In genomic region chr13:6479667-6480066, GRCm38 (mm10) we compare ENCODE assay signal across 20 mouse cellular contexts.
A peak's percentile ranks its signal among the peaks of the same experiment; 100 is the strongest.
DNase-seq lines count a peak whose midpoint lies in the region; ATAC-seq and TF ChIP-seq lines count a peak whose summit lies in the region.
"Had no signal": no experiment of that assay in that cellular context is flagged by ENCODE, and none has a peak within 500 bp of the region (broad histone marks: within the 10 kb centered on the region; RNA-seq: fewer than 3 reads in every experiment).

No protein-coding gene starts in this region.

- H3K27me3 ChIP-seq in myocyte (ENCODE audit: control insufficient read depth, insufficient read depth, insufficient read length): no peaks in the 10 kb centered on the region
- H3K27me3 ChIP-seq in heart, embryonic 12.5 days (replicated peaks): no peaks in the 10 kb centered on the region
- H3K27me3 ChIP-seq: embryonic facial prominence, embryonic 12.5 days; forebrain, embryonic 13.5 days; forebrain, embryonic 15.5 days had no signal

- no peak overlapping the region for H3K4me3 ChIP-seq in myocyte
- no peak overlapping the region for H3K4me3 ChIP-seq in heart, embryonic 12.5 days
- H3K4me3 ChIP-seq: embryonic facial prominence, embryonic 10.5 days; embryonic facial prominence, embryonic 12.5 days; forebrain, embryonic 13.5 days; forebrain, embryonic 15.5 days had no signal

- no peak overlapping the region for H3ac ChIP-seq in myocyte (ENCODE audit: control insufficient read depth, insufficient read length)

- peak; percentile 95 for ATAC-seq in granulocyte monocyte progenitor cell, adult 5-6 weeks (replicated peaks; ENCODE audit: poor library complexity, severe bottlenecking)
- ATAC-seq in megakaryocyte, adult 5-6 weeks (ENCODE audit: poor library complexity, severe bottlenecking): peak; percentile 73
- no peak for ATAC-seq in heart, embryonic 12.5 days (ENCODE audit: insufficient number of reproducible peaks, low FRiP score)
- ATAC-seq: forebrain, embryonic 13.5 days; forebrain, embryonic 15.5 days had no signal

- no peak overlapping the region for H3K27ac ChIP-seq in heart, embryonic 12.5 days (ENCODE audit: poor library complexity, severe bottlenecking)
- H3K27ac ChIP-seq: embryonic facial prominence, embryonic 10.5 days; embryonic facial prominence, embryonic 12.5 days; forebrain, embryonic 13.5 days; forebrain, embryonic 15.5 days had no signal

- H3K4me1 ChIP-seq in heart, embryonic 12.5 days (replicated peaks): no peaks in the 10 kb centered on the region
- H3K4me1 ChIP-seq: embryonic facial prominence, embryonic 10.5 days; embryonic facial prominence, embryonic 12.5 days; forebrain, embryonic 13.5 days; forebrain, embryonic 15.5 days had no signal

- H3K9me3 ChIP-seq in heart, embryonic 12.5 days (replicated peaks): no peaks in the 10 kb centered on the region
- H3K9me3 ChIP-seq: embryonic facial prominence, embryonic 10.5 days; embryonic facial prominence, embryonic 12.5 days; forebrain, embryonic 13.5 days; forebrain, embryonic 15.5 days had no signal

- H3K4me2 ChIP-seq in myocyte (ENCODE audit: low read depth): peak overlapping the region; percentile 55
- no peak overlapping the region for H3K4me2 ChIP-seq in heart, embryonic 12.5 days
- H3K4me2 ChIP-seq: embryonic facial prominence, embryonic 12.5 days; forebrain, embryonic 13.5 days; forebrain, embryonic 15.5 days had no signal

- no peaks in the 10 kb centered on the region for H3K36me3 ChIP-seq in myocyte (ENCODE audit: control insufficient read depth, insufficient read depth)
- H3K36me3 ChIP-seq in heart, embryonic 12.5 days: no peaks in the 10 kb centered on the region
- H3K36me3 ChIP-seq: embryonic facial prominence, embryonic 10.5 days; embryonic facial prominence, embryonic 12.5 days; forebrain, embryonic 15.5 days had no signal

- WGBS in heart, embryonic 12.5 days: 77% methylated on average over 6 of the region's 6 CpGs

- TF ChIP-seq POLR2A in myocyte (IDR thresholded peaks at IDR 0.05; ENCODE audit: insufficient read length, low read depth): no peak

- no peak overlapping the region for H3K9ac ChIP-seq in heart, embryonic 12.5 days
- H3K9ac ChIP-seq: embryonic facial prominence, embryonic 12.5 days; forebrain, embryonic 13.5 days; forebrain, embryonic 15.5 days had no signal

- peak; percentile 7 for DNase-seq in thymus, postnatal 0 days (ENCODE audit: low spot score)
- no peak for DNase-seq in thymus, postnatal 14 days
- DNase-seq in testis, postnatal 10 days (ENCODE audit: low spot score): no peak
- no peak for DNase-seq in gastrocnemius, adult 8-10 months (ENCODE audit: low spot score in 2 of 2)
- DNase-seq: adrenal gland, postnatal 10 days; adrenal gland, postnatal 25 days; cerebellum, adult 11 months; cerebellum, adult 18-20 months; cerebellum, adult 8-10 months; cerebellum, adult 9-11 months; cerebellum, postnatal 14 days; cerebellum, postnatal 36 days had no signal

- no peaks in the 10 kb centered on the region for H3K79me2 ChIP-seq in myocyte (ENCODE audit: control insufficient read depth, insufficient read depth)

TF ChIP-seq in myocyte, 11 proteins besides CTCF, POLR2A, EP300 and RAD21:
- TF ChIP-seq CEBPB (IDR thresholded peaks at IDR 0.05; ENCODE audit: insufficient read depth, poor library complexity, severe bottlenecking) (no peak), MYOD1 (IDR thresholded peaks at IDR 0.05; ENCODE audit: control insufficient read depth in 1 of 3, insufficient read length in 2 of 3, low read depth in 2 of 3) (peak in 2 of 3 experiments; percentile 71 to 75), MYOG (IDR thresholded peaks at IDR 0.05; ENCODE audit: control insufficient read depth in 1 of 3, insufficient read depth in 1 of 3, insufficient read length in 2 of 3, low read depth in 2 of 3) (peak in 1 of 3 experiments; percentile 61), TCF12 (IDR thresholded peaks at IDR 0.05; ENCODE audit: insufficient read depth, poor library complexity, severe bottlenecking) (peak; percentile 6)
TF ChIP-seq in myocyte: peak in this region for 3.
